Mouse (Mus musculus): ENCODE results near the gene Ntsr2. TPM values are rescaled to one million over a fixed set of nuclear protein-coding genes. Genes with fewer than 3 reads are reported as not detected.
A peak's percentile ranks its signal among the peaks of the same experiment; 100 is the strongest.

The Ntsr2 gene
- 1 to 10 TPM; 2.2 to 2.3 TPM for total RNA-seq (2021)

DNA sequence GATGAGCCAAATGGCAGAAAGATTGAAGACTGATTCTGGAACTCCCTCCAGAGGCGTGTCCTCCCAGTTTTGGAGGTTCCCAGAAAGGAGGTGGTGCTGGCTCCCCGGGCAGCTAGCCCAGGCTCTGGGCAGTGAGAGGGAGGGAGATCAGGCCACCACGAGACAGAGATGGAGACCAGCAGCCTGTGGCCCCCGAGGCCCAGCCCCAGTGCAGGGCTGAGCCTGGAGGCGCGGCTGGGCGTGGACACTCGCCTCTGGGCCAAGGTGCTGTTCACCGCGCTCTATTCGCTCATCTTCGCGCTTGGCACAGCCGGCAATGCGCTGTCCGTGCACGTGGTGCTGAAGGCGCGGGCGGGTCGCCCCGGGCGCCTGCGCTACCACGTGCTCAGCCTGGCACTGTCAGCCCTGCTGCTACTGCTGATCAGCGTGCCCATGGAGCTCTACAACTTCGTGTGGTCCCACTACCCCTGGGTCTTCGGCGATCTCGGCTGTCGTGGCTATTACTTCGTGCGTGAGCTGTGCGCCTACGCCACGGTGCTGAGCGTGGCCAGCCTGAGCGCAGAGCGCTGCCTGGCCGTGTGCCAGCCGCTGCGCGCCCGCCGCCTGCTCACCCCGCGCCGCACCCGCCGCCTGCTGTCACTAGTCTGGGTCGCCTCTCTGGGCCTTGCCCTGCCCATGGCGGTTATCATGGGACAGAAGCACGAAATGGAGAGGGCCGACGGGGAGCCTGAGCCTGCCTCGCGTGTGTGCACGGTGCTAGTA is at the start of gene Ntsr2:
TSS of gene Ntsr2 (plus strand) at position 51 of the 762 bp plus-strand sequence.
- DNase-seq, result peak; percentile 91

DNA sequence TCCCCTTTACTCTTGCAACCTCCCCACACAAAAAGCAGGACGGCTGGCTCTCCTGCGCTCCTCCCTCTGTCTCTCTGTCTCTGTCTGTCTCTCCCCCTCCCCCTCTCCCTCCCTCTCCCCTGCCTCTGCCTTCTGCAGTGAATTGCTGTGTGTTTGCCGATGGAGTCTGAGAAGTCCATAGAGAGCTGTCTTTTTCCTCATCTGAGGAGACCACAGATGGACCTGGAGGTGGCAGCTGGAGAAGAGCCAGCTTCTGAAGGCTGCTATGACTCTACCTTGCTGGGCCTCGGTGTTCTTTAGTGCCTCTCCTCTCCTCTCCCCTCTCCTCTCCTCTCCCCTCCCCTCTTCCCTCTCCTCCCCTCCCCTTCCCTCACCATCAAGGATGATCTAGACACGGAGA is 47.6 kb upstream of the Ntsr2 start:
- DNase-seq, result no peak

DNA sequence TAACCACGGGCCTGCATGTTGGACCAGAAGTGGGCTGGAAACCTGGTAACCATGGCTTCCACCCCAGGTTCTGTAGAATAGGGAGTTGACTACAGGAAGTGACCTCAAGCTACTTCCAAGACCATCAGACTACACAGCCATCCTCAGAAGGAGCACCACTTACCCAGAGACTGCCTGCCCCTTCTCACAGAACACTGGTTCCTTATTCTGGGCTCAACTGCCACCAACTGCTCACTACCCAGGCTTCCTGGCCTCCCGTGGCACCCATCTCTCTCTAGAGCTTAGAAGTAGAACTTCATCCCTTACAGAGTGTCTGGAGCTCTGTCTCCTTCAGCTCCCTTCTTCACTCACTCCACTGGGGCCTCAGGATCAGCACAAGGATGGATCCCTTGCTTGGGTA is 42.2 kb upstream of the Ntsr2 start, which contains the start of gene Lpin1:
TSS of gene Lpin1 (minus strand) at position 31 of the 400 bp plus-strand sequence.
- no peak for DNase-seq

DNA sequence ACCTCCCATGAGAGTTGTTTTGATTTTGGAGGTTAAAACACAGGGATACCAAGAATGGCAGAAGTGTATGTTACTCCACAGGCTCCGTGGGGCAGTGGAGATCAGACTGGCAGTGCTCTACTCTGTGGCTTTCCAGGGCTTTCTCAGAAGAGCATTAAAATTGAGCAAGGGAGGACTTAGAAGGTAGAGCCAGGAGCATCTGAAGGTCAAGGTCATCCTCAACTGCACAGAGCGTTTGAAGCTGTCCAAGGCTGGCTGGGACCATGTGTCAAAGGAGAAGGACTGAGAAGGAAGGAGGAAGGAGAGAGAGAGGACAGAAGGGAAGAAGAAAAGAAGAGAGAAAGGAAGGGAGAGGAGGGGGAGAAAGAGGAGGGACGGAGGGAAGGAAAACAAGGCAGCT is 38.6 kb upstream of the Ntsr2 start:
- no peak for DNase-seq

DNA sequence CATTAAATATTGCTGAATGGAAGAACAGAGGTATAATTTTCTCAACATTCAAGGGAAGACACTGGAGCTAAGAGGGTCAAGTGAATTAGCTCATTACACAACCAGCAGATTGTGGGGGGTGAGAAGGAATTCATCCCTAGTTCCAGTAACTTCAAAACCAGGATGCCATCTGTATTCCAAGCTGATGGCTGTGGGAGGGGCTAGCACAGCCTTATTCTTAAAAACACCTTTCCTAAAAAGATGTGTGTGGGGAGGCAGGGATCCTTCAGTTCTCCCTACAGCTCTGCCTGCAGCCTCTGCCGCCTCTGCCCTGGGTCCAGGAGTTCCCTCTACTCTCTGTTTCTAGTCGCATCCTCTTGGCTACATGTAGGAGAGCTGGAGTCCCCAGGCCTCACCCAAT is 37.4 kb upstream of the Ntsr2 start:
- no peak for DNase-seq

DNA sequence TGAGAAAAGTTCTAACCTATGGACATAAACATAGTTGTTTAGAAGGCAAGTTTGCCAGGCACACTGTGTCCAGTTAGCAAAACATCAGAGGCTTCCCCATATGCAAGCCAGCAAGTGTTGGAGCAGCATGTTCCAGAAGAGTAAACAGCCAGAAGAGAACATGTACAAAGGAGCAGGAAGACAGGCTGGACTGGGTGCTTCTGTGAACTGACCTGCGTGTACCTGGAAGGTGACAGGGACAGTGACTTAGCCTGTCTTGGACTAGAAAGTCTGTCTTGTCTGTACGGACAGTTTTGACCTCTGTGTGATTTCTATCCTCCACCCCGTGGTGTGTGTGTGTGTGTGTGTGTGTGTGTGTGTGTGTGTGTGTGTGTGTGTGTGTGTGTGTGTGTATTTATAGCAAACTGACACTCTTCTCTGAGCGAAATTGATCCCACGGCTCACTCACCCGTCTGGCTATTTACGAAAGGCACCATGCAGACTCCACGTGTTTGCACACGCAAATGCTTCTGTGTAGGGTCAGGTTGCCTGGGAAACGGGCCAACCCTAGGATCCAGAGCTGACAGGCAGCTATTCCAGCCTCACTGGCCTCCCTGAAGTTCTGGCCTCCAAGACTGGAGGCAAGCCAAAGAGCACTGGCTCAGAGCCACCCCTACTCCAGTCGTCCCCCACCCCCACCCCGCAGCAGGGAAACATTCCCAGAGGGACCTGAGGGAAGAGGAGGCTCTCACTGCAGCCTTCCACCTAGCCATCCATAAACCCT is 34.5 kb upstream of the Ntsr2 start:
- peak; percentile 93 for DNase-seq

DNA sequence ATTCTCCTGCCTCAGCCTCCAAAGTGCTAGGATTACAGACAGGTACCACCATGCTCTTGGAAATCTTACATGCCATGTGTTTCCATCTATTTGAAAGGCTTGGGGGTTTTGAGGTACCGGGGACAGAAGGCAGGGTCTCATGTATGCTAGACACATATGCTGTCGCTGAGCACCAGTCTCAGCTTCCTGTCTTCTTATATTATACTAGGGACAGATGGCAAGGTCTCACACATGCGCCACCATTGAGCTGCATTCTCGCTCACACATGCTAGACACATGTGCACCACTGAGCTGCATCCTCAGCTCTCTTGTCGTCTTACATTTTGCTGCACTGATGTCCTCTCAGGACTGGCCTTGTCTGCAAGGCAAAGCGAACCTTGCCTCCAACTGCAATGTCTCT is 33.7 kb upstream of the Ntsr2 start:
- no peak for DNase-seq

DNA sequence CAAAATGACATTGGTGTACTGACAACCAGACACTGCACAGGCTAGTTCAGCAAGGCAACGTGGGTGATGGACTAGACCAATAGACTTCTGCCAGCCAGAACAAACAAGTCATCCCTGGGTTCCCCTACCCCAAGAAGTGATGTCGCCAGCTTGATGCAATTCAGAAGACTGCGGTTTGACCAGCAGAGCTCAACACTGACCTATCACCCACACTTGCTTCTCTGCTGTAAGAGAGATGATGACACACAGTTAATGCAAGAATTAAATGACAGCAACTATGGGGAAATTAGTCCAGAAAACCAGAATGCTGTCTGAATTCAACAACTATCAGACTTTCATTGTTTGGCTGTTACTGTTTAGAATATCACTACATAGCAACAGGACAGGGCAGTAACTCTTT is 33.0 kb upstream of the Ntsr2 start:
- no peak for DNase-seq

DNA sequence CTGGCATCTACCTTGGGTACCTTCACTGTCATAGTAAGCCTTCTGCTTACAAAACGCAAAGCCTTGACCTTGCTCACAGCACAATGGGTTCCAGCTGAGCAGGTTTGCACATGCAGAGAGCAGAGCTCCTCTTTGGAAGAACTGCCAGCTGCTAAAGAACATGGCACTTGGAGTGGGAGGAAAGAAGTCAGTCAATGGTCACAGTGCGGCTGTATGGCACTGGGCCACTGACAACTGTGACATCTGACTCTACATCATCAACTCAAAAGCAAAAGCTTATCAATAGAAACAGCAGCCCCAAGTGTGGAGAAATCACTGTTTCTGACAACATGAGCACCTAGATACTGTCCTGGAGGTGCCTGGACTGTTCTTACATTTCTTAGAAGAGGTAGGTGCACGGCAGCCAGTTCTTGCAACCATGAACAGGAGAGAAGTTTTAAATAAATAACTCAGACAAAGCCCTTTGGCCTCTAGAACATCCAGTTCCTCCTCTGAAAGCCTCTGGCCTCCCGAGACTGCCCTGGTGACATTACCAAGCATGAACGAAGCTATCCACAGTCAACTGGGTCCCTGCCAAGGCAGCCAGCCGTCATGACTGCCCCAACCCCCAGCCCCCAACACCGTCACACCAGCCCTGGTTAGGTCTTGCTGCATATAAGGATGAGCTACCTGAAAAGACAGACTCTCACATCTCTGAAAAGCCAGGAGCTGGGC is 22.9 kb upstream of the Ntsr2 start:
- DNase-seq, result peak; percentile 71

DNA sequence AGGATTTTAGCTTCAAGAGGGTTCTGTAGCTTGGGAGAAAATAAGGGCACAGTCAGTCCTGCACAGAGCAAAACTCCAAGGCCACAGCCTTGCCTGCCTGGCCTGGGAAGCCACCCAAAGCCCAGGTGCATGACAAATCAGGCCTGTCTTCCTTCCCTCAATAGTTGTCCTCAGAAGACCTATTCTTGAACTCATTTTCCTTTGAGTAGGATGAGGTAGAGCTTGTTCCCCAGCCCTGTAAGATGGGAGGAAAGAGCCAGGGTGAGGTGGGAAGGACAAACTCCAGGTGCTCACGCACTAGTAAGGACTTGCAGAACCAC is 22.4 kb upstream of the Ntsr2 start:
- DNase-seq, result no peak

DNA sequence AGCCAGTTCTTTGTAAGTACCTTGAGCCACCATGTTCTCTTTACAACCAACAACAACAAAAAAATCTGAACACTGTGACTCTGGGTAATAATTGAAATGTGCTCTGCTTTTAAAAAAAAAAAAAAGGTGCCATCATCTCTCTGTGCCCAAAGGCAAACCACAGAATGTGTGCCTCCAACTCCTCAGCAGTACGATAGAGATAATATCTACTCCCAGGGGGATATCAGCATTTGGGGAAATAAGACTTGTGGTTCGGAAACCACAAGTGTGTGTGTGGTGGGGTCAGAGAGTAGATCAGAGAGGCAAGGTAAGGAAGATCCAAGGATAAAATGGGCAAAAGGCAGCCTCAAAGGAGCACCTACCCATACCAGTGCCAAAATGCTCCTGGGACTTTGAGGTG is 21.8 kb upstream of the Ntsr2 start:
- no peak for DNase-seq

DNA sequence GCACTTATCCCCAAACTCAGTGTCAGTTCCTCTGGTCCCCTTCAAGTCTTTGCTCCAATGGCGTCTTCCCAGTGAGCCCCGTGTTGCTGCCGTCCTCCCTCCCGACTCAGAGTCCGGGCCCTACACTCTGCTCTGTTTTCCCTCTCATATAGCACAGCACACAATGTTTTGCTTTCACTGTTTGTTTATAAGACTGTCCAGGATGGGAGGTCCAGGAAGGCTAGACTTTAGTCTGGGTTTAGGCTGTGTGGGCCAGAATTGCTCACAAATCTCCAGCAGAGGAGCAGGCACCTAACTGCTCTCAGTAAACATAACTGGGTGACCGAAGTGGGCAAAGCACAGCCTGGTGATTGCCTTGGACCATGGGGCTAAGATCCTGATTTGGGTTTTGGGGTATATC is 19.9 kb upstream of the Ntsr2 start:
- no peak for DNase-seq

DNA sequence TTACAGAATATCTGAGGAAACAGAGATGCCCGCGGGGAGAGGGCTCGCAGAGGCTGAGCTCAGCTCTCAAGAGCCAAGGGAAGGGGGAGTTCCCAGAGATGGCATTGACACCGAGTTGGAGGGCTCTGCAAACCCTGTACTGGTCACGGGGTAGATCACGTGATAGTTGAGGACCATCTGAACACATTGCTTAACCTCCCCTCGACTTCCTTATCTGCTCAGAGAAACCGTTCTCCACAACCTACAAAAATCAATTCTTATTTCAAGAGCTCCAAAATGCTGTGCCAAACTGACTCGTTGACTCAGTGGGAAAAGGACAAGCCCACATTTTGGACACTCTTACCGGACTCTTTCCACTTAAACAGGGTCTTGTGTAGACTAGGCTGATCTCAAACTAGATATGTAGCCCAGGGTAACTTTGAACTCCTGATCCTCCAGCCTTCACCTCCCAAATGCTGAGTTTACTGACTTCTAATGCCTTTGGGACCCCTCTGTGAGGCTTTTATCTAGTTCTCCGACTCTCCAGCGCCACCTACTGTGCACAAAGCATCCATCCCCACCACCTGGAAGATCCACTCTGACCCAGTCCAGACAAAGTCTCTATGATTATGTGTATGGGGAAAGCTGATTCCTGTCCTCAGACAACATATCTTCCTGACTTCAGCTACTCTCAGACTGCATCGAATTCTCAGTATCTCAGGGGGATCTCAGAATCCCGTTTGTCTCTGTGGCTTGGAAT is 18.9 kb upstream of the Ntsr2 start:
- DNase-seq, result peak; percentile 80

DNA sequence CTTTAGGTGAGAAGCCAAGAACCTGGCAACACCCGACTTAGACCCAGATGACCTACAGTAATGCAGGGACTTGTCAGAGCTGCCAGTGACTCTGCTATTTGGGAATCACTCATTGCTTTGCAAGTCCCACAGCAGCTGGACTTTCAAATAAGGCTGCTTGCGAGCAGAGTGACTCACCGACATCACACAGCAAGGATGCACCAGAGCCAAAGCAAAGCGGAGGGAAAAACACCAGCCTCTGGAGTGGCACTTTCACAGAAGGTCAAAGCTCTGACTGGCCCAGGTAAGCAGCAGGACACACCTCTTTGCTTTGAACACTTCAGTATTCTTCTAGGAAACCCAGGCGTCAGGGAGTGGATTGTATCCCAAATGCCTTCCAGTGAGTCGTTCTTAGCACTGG is 17.4 kb upstream of the Ntsr2 start:
- DNase-seq, result no peak

DNA sequence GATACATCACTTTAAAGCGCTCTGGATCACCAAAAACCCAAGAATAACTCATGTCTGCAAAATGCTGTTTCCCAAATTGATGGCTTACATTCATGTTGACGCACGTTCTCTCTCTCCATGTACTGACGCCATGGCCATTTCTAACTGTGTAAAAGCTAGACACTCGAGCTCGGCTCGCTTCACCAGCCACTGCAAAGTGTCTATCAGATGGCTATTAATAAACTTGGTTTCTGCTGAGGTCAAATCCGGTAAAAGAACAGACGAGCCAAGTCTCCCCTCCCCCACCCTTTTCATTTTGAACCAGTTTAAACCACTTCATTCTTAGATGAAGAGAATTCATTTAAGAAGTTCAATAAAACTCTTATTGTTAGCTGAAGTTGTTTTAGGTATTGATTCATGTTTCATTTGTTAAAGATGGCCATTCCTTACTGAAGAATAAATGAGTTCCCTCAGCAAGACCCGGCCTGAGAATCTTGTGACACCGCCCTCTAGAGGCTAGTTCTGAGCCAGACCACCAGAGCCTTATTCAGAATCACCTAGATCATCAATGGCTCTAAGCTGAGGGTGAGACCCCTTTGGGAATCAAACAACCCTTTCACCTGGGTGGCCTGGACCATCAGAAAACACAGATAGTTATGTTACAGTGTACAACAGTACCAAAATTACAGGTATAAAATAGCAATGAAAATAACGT is 14.0 kb upstream of the Ntsr2 start:
- peak; percentile 58 for DNase-seq

DNA sequence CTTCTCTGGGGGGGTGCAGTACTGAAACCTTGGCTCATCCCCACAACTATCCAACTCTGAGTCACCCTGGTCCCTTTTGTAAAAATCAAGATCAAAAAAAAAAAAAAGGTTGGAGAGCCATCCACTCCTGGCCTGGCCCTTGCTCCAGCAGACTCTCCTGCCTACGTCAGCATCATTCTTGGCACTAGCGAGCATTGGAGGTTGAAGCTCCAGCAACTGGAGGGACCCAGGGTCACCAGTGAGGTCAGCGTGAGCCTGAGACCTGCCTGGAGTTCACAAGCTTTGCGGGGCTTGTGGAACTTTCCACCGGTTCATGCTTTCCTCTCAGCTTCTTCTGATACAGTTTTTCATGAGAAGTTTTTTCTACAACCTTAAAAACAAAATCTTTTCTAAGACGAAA is 13.1 kb upstream of the Ntsr2 start:
- DNase-seq, result peak; percentile 40

DNA sequence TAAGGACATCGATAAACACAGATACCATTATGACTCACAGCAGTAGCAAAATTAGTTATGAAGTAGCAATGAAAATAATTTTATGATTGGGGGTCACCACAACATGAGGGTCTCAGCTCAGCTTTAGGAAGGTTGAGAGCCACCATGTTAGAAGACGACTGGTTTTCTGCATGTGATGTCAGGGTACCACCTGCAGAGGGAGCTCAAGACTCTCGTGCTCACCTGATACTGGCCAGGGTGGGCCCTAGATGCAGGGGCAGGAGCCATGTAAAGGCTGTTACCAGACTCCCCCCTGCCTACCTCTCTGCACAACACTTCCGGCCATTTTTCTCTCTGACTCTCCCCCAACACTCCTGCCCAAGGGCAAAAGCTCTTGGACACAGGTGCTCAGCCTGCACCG is 11.2 kb upstream of the Ntsr2 start:
- DNase-seq, result no peak

DNA sequence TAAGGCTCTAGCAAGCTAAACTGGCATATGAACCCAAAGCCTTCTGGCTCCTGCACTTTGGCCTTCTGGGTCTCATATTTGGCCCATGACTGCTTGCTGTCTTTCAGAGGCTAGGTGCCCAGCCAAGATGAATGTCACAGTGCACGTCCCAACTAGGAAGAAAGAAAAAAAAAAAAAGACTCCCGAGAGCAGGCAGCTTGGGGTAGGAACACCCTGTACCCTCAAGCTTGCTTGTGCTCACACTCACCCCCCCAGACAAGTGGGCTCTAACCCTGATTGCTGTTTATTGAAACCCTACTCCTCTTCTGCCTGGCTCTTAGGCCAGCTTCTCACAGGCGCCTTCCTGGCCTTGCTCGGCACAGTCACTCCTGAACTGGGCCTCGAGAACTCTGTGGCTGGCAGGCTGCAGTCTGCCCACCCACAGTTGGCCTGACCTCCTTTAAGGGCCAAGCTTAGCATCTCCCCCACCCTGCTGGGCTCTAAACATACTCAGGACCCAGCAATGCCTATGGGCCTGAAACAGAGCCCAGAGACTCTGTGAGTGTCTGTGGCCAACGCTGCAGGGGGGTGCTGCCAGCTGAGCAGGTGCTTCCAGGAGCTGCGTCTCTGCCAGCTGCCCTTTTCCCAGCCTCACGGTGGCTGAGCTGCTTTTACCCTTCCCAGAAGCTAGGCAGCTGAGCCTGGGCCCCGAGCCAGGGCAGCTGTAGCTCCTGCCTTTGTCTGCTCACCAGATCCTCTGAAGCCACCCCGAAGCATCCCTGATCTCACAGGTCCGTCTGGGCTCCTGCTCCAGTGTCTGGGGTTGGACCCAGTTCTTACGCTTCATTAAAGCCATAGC is 9.5 kb upstream of the Ntsr2 start:
- peak; percentile 82 for DNase-seq

DNA sequence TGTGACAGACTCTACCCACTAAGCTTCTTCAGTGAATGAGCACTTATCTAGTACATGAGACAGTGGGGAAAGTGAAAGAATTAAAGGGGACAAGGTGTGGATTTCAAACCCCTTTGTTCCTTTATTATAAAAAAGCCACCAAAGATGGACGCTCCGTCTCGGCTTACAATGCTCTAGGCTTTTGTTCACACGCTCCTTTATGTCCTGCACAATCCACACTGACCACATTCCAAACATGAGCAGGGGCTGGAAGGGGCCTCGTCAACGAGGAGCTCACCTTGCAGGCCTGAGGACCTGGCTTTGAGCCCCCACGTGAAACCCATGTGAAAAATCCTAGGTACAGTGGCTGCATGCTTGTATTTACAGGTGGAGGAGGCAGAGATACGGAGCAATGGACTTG is 8.5 kb upstream of the Ntsr2 start:
- no peak for DNase-seq

DNA sequence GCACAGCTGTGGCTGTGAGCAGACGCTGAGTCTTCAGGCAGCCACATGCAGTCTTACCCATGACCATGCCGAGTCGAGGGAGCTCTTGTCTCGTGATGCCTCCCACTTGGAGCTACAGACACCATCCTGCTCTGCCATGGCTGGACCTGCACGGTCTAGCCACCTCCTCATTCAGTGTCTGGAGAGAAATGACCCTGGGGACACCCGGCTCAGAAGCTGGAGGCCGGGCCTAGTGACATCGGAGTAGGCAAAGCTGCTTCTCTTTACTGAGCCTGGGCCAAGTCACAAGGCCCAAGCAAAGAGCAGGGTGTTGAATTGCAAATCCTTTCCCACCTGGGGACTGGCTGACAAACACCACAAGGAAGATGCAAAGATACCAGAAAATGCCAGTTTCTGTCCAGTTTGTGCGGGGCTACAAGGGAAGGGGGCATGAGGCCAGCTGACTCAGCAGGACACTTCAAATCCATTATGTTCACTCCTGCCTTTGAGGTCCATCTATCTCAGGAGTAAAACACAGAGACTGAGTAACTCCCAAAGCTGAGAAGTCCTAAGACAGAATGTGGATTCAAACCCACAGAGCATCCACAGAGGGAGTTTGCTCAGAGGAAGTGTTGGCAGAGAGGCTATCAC is 6.3 kb upstream of the Ntsr2 start:
- no peak for DNase-seq

DNA sequence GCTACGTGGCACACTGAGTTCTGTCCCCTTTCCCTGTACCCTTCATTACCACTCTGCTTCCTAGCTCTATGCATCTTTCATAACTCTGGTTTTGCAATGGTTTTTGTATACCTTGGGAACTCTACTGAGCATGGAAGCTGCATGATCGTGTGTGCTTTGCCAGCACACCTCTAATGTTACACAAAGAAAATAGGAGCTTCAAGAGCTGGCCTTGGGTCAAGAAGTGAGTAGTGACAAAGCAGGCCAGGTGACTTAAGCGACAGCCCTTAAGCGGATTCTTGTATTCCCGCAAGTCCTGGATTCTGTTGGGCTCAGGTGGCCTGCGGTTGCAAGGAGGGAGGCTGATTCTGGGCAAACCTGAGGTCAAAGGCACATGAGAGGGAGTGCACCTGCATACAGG is 4.9 kb upstream of the Ntsr2 start:
- no peak for DNase-seq

All from heart, postnatal 4 days (tissue).